Mouse (Mus musculus) forebrain, postnatal 0 days (tissue): ENCODE data around the gene Arhgef17. TPM values are rescaled to one million over a fixed set of nuclear protein-coding genes. Genes with fewer than 3 reads are reported as not detected.

Source experiments
- ATAC-seq: fragments of 200-750 bp; cut with Nextera tagmentation; 2 replicates; pipeline ENCODE4 v1.8.0; 2017; ENCODE audit warnings: mild to moderate bottlenecking, moderate library complexity
- DNase-seq: peaks from one replicate; pipeline ENCODE4 v3.0.0-alpha.2; 2015
- H3K27ac ChIP-seq: fragments of 300-500 bp; sonication (generic); 2 replicates; pipeline ENCODE4 v1.5.1; 2014; ENCODE audit warnings: low read depth, mild to moderate bottlenecking, antibody characterized with exemption, low read length, moderate library complexity, mixed read lengths
- H3K27me3 ChIP-seq: fragments of 300-500 bp; sonication (generic); 2 replicates; pipeline ENCODE4 v1.6.1; 2014; ENCODE audit warnings: mild to moderate bottlenecking, low read length, mixed read lengths; ENCODE audit not compliant: insufficient read depth
- H3K36me3 ChIP-seq: fragments of 300-500 bp; sonication (generic); 2 replicates; pipeline ENCODE4 v1.6.1; 2014; ENCODE audit warnings: mild to moderate bottlenecking, moderate library complexity; ENCODE audit not compliant: insufficient read depth
- H3K4me1 ChIP-seq: fragments of 300-500 bp; sonication (generic); 2 replicates; pipeline ENCODE4 v1.6.1; 2014; ENCODE audit warnings: antibody characterized with exemption; ENCODE audit not compliant: insufficient read depth
- H3K4me2 ChIP-seq: fragments of 300-500 bp; sonication (generic); 2 replicates; pipeline ENCODE4 v1.6.1; 2014; ENCODE audit warnings: low read depth, mild to moderate bottlenecking, moderate library complexity
- H3K4me3 ChIP-seq: fragments of 300-500 bp; sonication (generic); 2 replicates; pipeline ENCODE4 v1.5.1; 2014; ENCODE audit warnings: low read depth, low read length, mixed read lengths
- H3K9ac ChIP-seq: fragments of 300-500 bp; sonication (generic); 2 replicates; pipeline ENCODE4 v1.6.1; 2014; ENCODE audit warnings: mild to moderate bottlenecking
- H3K9me3 ChIP-seq: fragments of 300-500 bp; sonication (generic); 2 replicates; pipeline ENCODE4 v1.6.1; 2016; ENCODE audit warnings: low read length
- CTCF ChIP-seq: sonication (generic); IDR thresholded peaks from 2 replicates; pipeline ENCODE4 v1.5.1; 2016; ENCODE audit warnings: antibody characterized with exemption, control low read depth, low read depth
- WGBS: fragments of 180-500 bp; shearing (Covaris S2); extraction: QIAGEN DNeasy Blood & Tissue Kit; methylation state at CpG from one replicate; pipeline ENCODE4 v1.1.7; 2014; 5-methylcytosine and 5-hydroxymethylcytosine counted together
- polyA plus RNA-seq: library from polyadenylated mRNA; unstranded; fragments of >200 nt; fragmentation: Nextera tagmentation; extraction: Ambion mirVana; gene quantifications from 2 replicates; pipeline ENCODE4 v1.2.1, GENCODE M21; 2015
- total RNA-seq: library from RNA; depleted of rRNA; stranded (reverse); fragments of >200 nt; gene quantifications from 2 replicates; pipeline ENCODE4 v1.2.3, GENCODE M21; 2014

Gene Arhgef17
- total and polyA plus RNA-seq, 2 experiments from 2014 or later: 12.5 to 52.7 TPM

DNA sequence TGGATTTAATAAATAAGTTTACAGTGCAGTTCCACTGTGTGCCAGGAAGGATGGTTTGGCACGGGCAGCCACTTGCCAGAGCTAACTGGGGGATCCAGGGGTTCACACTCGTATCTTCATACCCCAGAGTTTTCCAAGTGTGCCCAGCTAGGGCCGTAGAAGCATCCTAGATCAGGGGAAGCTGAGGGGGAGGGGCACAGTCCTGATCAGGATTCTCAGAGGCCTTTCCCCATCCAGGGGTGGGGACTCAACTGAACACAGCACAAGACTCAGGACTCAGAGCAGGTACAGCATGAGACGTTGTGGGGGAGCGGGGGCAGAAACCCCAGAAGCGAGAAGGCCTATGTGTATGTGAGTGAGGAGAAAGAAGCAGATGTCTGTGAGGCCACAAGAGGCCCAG lies 14.2 kb downstream of the Arhgef17 start:
- Histone ChIP-seq H3K4me2 (no peak overlapping the region), H3K9me3 (no peaks in the 10 kb centered on the region), H3K27me3 (no peaks in the 10 kb centered on the region), H3K4me3 (no peak overlapping the region), H3K36me3 (no peaks in the 10 kb centered on the region), H3K9ac (no peak overlapping the region), H3K4me1 (no peaks in the 10 kb centered on the region), H3K27ac (no peak overlapping the region)
- WGBS: 77% methylated on average over 6 of the region's 6 CpGs
- TF ChIP-seq CTCF: no peak
- ATAC-seq (no peak), DNase-seq (no peak)

DNA sequence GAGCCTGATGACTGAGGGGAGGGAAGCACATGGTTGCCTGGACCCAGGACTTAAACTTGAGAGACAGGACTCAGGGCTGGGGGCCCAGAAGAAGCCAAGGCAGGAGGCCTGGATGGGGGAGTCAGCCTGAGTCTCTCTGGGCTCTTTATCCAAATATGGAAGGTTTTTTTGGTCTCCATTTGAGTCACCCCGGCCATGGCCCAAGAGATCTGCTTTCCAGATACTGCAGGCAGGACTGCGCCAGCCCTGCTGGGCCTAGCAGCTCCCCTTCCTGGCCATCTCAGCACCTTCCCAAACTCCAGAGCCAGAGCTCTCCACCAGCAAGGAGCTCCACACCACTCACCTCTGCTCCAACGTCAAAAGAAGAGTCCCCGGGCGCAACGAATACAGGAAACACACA lies 15.4 kb downstream of the Arhgef17 start:
- 97% methylated on average over 6 of the region's 6 CpGs for WGBS
- DNase-seq (no peak), ATAC-seq (no peak)
- Histone ChIP-seq H3K27ac (no peak overlapping the region), H3K9ac (no peak overlapping the region), H3K9me3 (no peaks in the 10 kb centered on the region), H3K36me3 (no peaks in the 10 kb centered on the region), H3K4me1 (no peaks in the 10 kb centered on the region), H3K4me2 (no peak overlapping the region), H3K4me3 (no peak overlapping the region), H3K27me3 (no peaks in the 10 kb centered on the region)
- TF ChIP-seq CTCF: no peak

DNA sequence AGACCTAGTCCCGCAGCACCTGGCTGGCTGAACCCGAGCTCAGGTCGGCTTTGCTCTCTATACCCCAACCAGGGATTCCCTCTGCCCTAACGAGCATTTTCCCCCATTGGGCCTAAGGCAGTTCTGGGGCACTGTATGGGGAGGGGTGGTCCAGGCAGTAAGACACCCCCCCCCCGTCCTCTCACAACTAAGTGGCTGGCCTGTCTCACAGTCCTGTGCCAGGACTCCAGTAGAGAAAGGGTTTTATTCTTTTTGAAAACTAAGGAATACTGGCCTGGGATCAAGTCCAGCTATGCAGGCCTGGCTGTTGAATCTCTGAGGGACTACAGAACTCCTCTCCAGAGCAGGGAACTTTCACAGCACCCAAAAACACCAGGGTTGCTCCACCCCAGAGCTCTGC lies 16.7 kb downstream of the Arhgef17 start:
- Histone ChIP-seq H3K27me3 (no peaks in the 10 kb centered on the region), H3K27ac (no peak overlapping the region), H3K9ac (no peak overlapping the region), H3K4me3 (no peak overlapping the region), H3K4me2 (no peak overlapping the region), H3K4me1 (peaks cover 3% of the 10 kb centered on the region; the same call in 1 of the 2 replicates), H3K36me3 (no peaks in the 10 kb centered on the region), H3K9me3 (no peaks in the 10 kb centered on the region)
- no peak for TF ChIP-seq CTCF
- DNase-seq: no peak
- peak; percentile 38 for ATAC-seq
- WGBS: 43% methylated on average over 5 of the region's 5 CpGs

GRCm38 (mm10) chr7:100911791-100912190 lies 20.1 kb downstream of the Arhgef17 start:
- DNase-seq (no peak), ATAC-seq (no peak)
- peaks cover 3% of the 10 kb centered on the region; the same call in 1 of the 2 replicates for H3K4me1 ChIP-seq
- no peaks in the 10 kb centered on the region for H3K27me3 ChIP-seq
- TF ChIP-seq CTCF: no peak
- no peaks in the 10 kb centered on the region for H3K9me3 ChIP-seq
- H3K9ac ChIP-seq: no peak overlapping the region
- no peak overlapping the region for H3K4me3 ChIP-seq
- 42% methylated on average over 9 of the region's 9 CpGs for WGBS
- no peaks in the 10 kb centered on the region for H3K36me3 ChIP-seq
- no peak overlapping the region for H3K4me2 ChIP-seq
- H3K27ac ChIP-seq: no peak overlapping the region

DNA sequence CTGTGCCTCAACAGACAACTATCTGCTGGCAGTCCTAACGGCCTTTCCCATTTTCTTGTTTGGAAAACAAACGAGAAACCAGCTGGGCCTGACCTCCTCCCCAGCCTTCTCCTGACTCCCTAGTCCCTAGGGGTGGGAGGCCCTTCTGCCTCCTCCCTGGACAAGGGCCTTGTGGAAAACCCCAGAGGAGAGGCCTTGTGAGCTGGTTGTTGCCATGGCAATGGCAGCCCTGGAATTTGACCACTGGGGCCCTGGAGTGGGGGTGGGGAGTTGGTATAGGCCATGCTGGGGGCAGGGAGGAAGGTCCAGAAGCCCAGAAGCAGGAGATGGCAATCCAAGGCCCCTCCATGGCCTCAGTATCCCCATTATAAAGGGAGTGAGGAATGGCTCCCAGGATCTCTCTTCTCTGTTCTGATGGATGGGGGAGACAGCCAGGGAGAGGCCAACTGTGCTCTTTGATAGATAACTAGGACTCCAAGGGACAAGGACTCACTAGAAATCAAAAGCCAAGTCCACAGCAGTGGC lies 20.6 kb downstream of the Arhgef17 start:
- Histone ChIP-seq H3K4me3 (no peak overlapping the region), H3K9me3 (no peaks in the 10 kb centered on the region), H3K4me1 (peaks cover 3% of the 10 kb centered on the region; the same call in 1 of the 2 replicates), H3K9ac (no peak overlapping the region), H3K27me3 (no peaks in the 10 kb centered on the region), H3K27ac (no peak overlapping the region), H3K4me2 (no peak overlapping the region), H3K36me3 (no peaks in the 10 kb centered on the region)
- ATAC-seq: no peak
- no peak for DNase-seq
- 25% methylated on average over 2 of the region's 2 CpGs for WGBS
- no peak for TF ChIP-seq CTCF

GRCm38 (mm10) chr7:100908567-100908966 lies 23.3 kb downstream of the Arhgef17 start:
- Histone ChIP-seq H3K36me3 (no peaks in the 10 kb centered on the region), H3K27ac (no peak overlapping the region), H3K27me3 (no peaks in the 10 kb centered on the region), H3K4me1 (peaks cover 3% of the 10 kb centered on the region; the same call in 1 of the 2 replicates), H3K9me3 (no peaks in the 10 kb centered on the region), H3K9ac (no peak overlapping the region), H3K4me2 (no peak overlapping the region), H3K4me3 (no peak overlapping the region)
- TF ChIP-seq CTCF: no peak; the same call in 1 of the 2 replicates
- WGBS: 41% methylated on average over 8 of the region's 8 CpGs
- DNase-seq: no peak
- ATAC-seq: no peak

GRCm38 (mm10) chr7:100908061-100908460 lies 23.8 kb downstream of the Arhgef17 start:
- ATAC-seq (no peak), DNase-seq (no peak)
- Histone ChIP-seq H3K27ac (no peak overlapping the region), H3K4me3 (no peak overlapping the region), H3K4me1 (peaks cover 3% of the 10 kb centered on the region; the same call in 1 of the 2 replicates), H3K36me3 (no peaks in the 10 kb centered on the region), H3K9ac (no peak overlapping the region), H3K27me3 (no peaks in the 10 kb centered on the region), H3K9me3 (no peaks in the 10 kb centered on the region), H3K4me2 (no peak overlapping the region)
- TF ChIP-seq CTCF: no peak
- 78% methylated on average over 8 of the region's 8 CpGs for WGBS
